Mouse (Mus musculus) gastrocnemius, postnatal 10 days (tissue): ENCODE results near the gene Rrbp1. TPM values are rescaled to one million over a fixed set of nuclear protein-coding genes. Genes with fewer than 3 reads are reported as not detected.
A peak's percentile ranks its signal among the peaks of the same experiment; 100 is the strongest.

ENCODE experiments used
- DNase-seq: peaks from one replicate; pipeline ENCODE4 v3.0.0; 2021; ENCODE audit warnings: mixed read lengths
- total RNA-seq, 2 experiments: library from RNA; stranded (reverse); gene quantifications; 2 replicates each; pipeline ENCODE4 v1.2.3; 2021

Rrbp1 gene
- total RNA-seq, 2 experiments from 2014 or later, result 119 to 189 TPM

GRCm38 (mm10) chr2:144006686-144007085 lies 4.4 kb downstream of the Rrbp1 start:
- no peak for DNase-seq

GRCm38 (mm10) chr2:144005166-144005955 lies 5.7 kb downstream of the Rrbp1 start:
- DNase-seq, result no peak

GRCm38 (mm10) chr2:144003544-144003943 lies 7.5 kb downstream of the Rrbp1 start:
- DNase-seq, result no peak

- no peak for DNase-seq
Measured at GRCm38 (mm10) chr2:144002229-144002984, 8.7 kb downstream of the Rrbp1 start.

- no peak for DNase-seq
Measured at GRCm38 (mm10) chr2:143992977-143993376, 18.1 kb downstream of the Rrbp1 start.

- no peak for DNase-seq
Measured at GRCm38 (mm10) chr2:143991964-143992672, 18.9 kb downstream of the Rrbp1 start.

- no peak for DNase-seq
Measured at GRCm38 (mm10) chr2:143990997-143991396, 20.1 kb downstream of the Rrbp1 start.

- DNase-seq, result no peak
Measured at GRCm38 (mm10) chr2:143988016-143988415, 23.0 kb downstream of the Rrbp1 start.

GRCm38 (mm10) chr2:143987485-143987884 lies 23.6 kb downstream of the Rrbp1 start:
- no peak for DNase-seq

GRCm38 (mm10) chr2:143983482-143983881 lies 27.6 kb downstream of the Rrbp1 start:
- DNase-seq, result no peak

- DNase-seq, result no peak
Measured at GRCm38 (mm10) chr2:143982901-143983300, 28.2 kb downstream of the Rrbp1 start.

- DNase-seq, result no peak
Measured at GRCm38 (mm10) chr2:143982152-143982551, 28.9 kb downstream of the Rrbp1 start.

GRCm38 (mm10) chr2:143980781-143981398 lies 30.2 kb downstream of the Rrbp1 start:
- peak; percentile 73 for DNase-seq

GRCm38 (mm10) chr2:143978444-143979147 lies 32.5 kb downstream of the Rrbp1 start:
- no peak for DNase-seq

GRCm38 (mm10) chr2:143975146-143975649 lies 35.9 kb downstream of the Rrbp1 start:
- DNase-seq, result peak; percentile 0

- DNase-seq, result no peak
Measured at GRCm38 (mm10) chr2:143973161-143973560, 37.9 kb downstream of the Rrbp1 start.

- no peak for DNase-seq
Measured at GRCm38 (mm10) chr2:143971887-143972286, 39.2 kb downstream of the Rrbp1 start.

GRCm38 (mm10) chr2:143970841-143971240 lies 40.2 kb downstream of the Rrbp1 start:
- DNase-seq, result no peak

- no peak for DNase-seq
Measured at GRCm38 (mm10) chr2:143969260-143969659, 41.8 kb downstream of the Rrbp1 start.

GRCm38 (mm10) chr2:143963318-143963717 lies 47.7 kb downstream of the Rrbp1 start:
- no peak for DNase-seq

- no peak for DNase-seq
Measured at GRCm38 (mm10) chr2:143962192-143962591, 48.9 kb downstream of the Rrbp1 start.
